9 mouse cellular contexts compared by ENCODE assay signal in genomic region chr1:180889172-180889571, GRCm38 (mm10). TPM values are rescaled to one million over a fixed set of nuclear protein-coding genes. Genes with fewer than 3 reads are reported as not detected.
DNase-seq lines count a peak whose midpoint lies in the region; ATAC-seq and TF ChIP-seq lines count a peak whose summit lies in the region.
"Had no signal": no experiment of that assay in that cellular context is flagged by ENCODE, and none has a peak within 500 bp of the region (broad histone marks: within the 10 kb centered on the region; RNA-seq: fewer than 3 reads in every experiment).

No protein-coding gene starts in this region.

- no peak for TF ChIP-seq POLR2A in testis, adult 2 months (IDR thresholded peaks at IDR 0.05; ENCODE audit: control insufficient read depth, low read depth, low read length)

- H3K36me3 ChIP-seq in heart, postnatal 0 days (replicated peaks; ENCODE audit: control insufficient read depth, insufficient read depth, low read length), result no peaks in the 10 kb centered on the region
- H3K36me3 ChIP-seq in testis, adult 2 months (ENCODE audit: control insufficient read depth, insufficient read depth, low read length), result no peaks in the 10 kb centered on the region
- H3K36me3 ChIP-seq in intestine, postnatal 0 days (ENCODE audit: control insufficient read depth, insufficient read depth), result no peaks in the 10 kb centered on the region

- intact Hi-C loops in heart, postnatal 36 days (cut with DNase I), result no loop called here

- H3K9ac ChIP-seq in heart, postnatal 0 days (replicated peaks; ENCODE audit: low read depth, low read length), result no peak overlapping the region
- H3K9ac ChIP-seq in intestine, postnatal 0 days (ENCODE audit: low read depth, low read length), result no peak overlapping the region
- H3K9ac ChIP-seq: liver, embryonic 14.5 days had no signal

- peak; percentile 2; the same call in 1 of the 2 replicates for ATAC-seq in heart, postnatal 0 days (ENCODE audit: insufficient read depth, low read depth)
- 0 out of 2 replicates have a peak, but pooled peaks have one; percentile 7 for ATAC-seq in intestine, postnatal 0 days

- no peaks in the 10 kb centered on the region for H3K9me3 ChIP-seq in heart, postnatal 0 days (replicated peaks; ENCODE audit: control insufficient read depth, low read length)
- H3K9me3 ChIP-seq in intestine, postnatal 0 days (ENCODE audit: control insufficient read depth), result no peaks in the 10 kb centered on the region

- H3K4me1 ChIP-seq in heart, postnatal 0 days (ENCODE audit: control insufficient read depth, insufficient read depth), result peaks cover 11% of the 10 kb centered on the region; the same call in 1 of the 2 replicates
- H3K4me1 ChIP-seq in testis, adult 2 months (ENCODE audit: control insufficient read depth, insufficient read depth, low read length), result peaks cover 10% of the 10 kb centered on the region
- H3K4me1 ChIP-seq in intestine, postnatal 0 days (replicated peaks; ENCODE audit: control insufficient read depth, insufficient read depth, low read length), result 0 out of 2 replicates have a peak, but pooled peaks cover 4% of the 10 kb centered on the region

- TF ChIP-seq CTCF in heart, postnatal 0 days (IDR thresholded peaks at IDR 0.05; ENCODE audit: low read depth), result no peak
- TF ChIP-seq CTCF in testis, adult 2 months (IDR thresholded peaks at IDR 0.05; ENCODE audit: control insufficient read depth, insufficient read depth, insufficient replicate concordance, low read depth, low read length), result no peak
- TF ChIP-seq CTCF in intestine, postnatal 0 days (IDR thresholded peaks at IDR 0.05; ENCODE audit: low read depth), result no peak

- no peak for DNase-seq in heart, postnatal 0 days (ENCODE audit: low spot score)
- no peak for DNase-seq in heart, postnatal 36 days
- no peak for DNase-seq in testis, postnatal 14 days (ENCODE audit: low spot score)
- no peak for DNase-seq in yolk sac, embryonic 10.5 days (ENCODE audit: low spot score)
- DNase-seq in adrenal gland, adult (ENCODE audit: inconsistent age in 2 of 2, low spot score in 1 of 2), result no peak

- no peak overlapping the region for H3K4me3 ChIP-seq in heart, postnatal 0 days (ENCODE audit: low read depth, low read length)
- H3K4me3 ChIP-seq in testis, adult 2 months (ENCODE audit: control insufficient read depth, low read depth, low read length), result peak overlapping the region; percentile 64
- no peak overlapping the region for H3K4me3 ChIP-seq in intestine, postnatal 0 days (ENCODE audit: low read depth, low read length)

- H3K27ac ChIP-seq in heart, postnatal 0 days (ENCODE audit: low read depth), result peak overlapping the region; percentile 16; the same call in 1 of the 2 replicates
- peak overlapping the region; percentile 34; the same call in 1 of the 2 replicates for H3K27ac ChIP-seq in testis, adult 2 months (ENCODE audit: control insufficient read depth, insufficient read depth, low read depth, low read length)
- H3K27ac ChIP-seq in intestine, postnatal 0 days (ENCODE audit: low read depth, low read length), result no peak overlapping the region
- H3K27ac ChIP-seq: liver, embryonic 14.5 days had no signal

- no peak for TF ChIP-seq EP300 in heart, postnatal 0 days (IDR thresholded peaks at IDR 0.05; ENCODE audit: low read depth)

- H3K27me3 ChIP-seq in heart, postnatal 0 days (ENCODE audit: control insufficient read depth, insufficient read depth, low read length), result peaks cover 25% of the 10 kb centered on the region
- H3K27me3 ChIP-seq in testis, adult 2 months (ENCODE audit: control insufficient read depth, insufficient read depth, low read length), result no peaks in the 10 kb centered on the region
- H3K27me3 ChIP-seq in intestine, postnatal 0 days (replicated peaks; ENCODE audit: control insufficient read depth, insufficient read depth, low read length), result peaks cover 4% of the 10 kb centered on the region; the same call in 1 of the 2 replicates

- H3K4me2 ChIP-seq in heart, postnatal 0 days (ENCODE audit: low read depth, low read length), result peak overlapping the region; percentile 43
- peak overlapping the region; percentile 49; the same call in 1 of the 2 replicates for H3K4me2 ChIP-seq in intestine, postnatal 0 days (replicated peaks; ENCODE audit: low read depth)

- 60% methylated on average over 7 of the region's 7 CpGs for WGBS in heart, postnatal 0 days
- WGBS in intestine, postnatal 0 days, result 65% methylated on average over 7 of the region's 7 CpGs

RNA-seq across cellular contexts. Expression of gene Lefty2, which starts 3.7 kb away (rescaled TPM):
- not detected in 2 replicates for total RNA-seq in heart, postnatal 0 days (2014; rRNA removed; ENCODE audit: low replicate concordance)
- polyA plus RNA-seq in heart, postnatal 0 days (2015; fragmentation: Nextera tagmentation; extraction: Ambion mirVana), result 0.05 and 0.07 TPM in 2 replicates
- total RNA-seq in heart, postnatal 36 days (2021), result not detected
- 0.17 and 0.18 TPM in 2 replicates for polyA plus RNA-seq in testis, adult 2 months (2012; rRNA removed)
- not detected in 2 replicates for polyA plus RNA-seq in intestine, postnatal 0 days (2015; fragmentation: Nextera tagmentation; extraction: Ambion mirVana)
- total RNA-seq: gastrocnemius, postnatal 10 days had no signal
- polyA plus RNA-seq: liver, embryonic 14.5 days had no signal

RNA-seq across cellular contexts. Expression of gene Pycr2, which starts 14.9 kb away (rescaled TPM):
- total RNA-seq in heart, postnatal 0 days (2014; rRNA removed; ENCODE audit: low replicate concordance), result 33.0 and 36.4 TPM in 2 replicates
- 34.1 and 35.5 TPM in 2 replicates for polyA plus RNA-seq in heart, postnatal 0 days (2015; fragmentation: Nextera tagmentation; extraction: Ambion mirVana)
- 10 to 100 TPM; 12.5 to 15.6 TPM for total RNA-seq in heart, postnatal 36 days (2021)
- polyA plus RNA-seq in testis, adult 2 months (2012; rRNA removed), result 8.6 and 9.7 TPM in 2 replicates
- polyA plus RNA-seq in intestine, postnatal 0 days (2015; fragmentation: Nextera tagmentation; extraction: Ambion mirVana), result 24.5 and 26.3 TPM in 2 replicates

RNA-seq across cellular contexts. Expression of gene Sde2, which starts 38.2 kb away (rescaled TPM):
- total RNA-seq in heart, postnatal 0 days (2014; rRNA removed; ENCODE audit: low replicate concordance), result 9.8 and 16.9 TPM in 2 replicates
- 14.4 and 15.8 TPM in 2 replicates for polyA plus RNA-seq in heart, postnatal 0 days (2015; fragmentation: Nextera tagmentation; extraction: Ambion mirVana)
- total RNA-seq in heart, postnatal 36 days (2021), result 10 to 100 TPM; 10.3 to 14.2 TPM
- 9.1 and 11.1 TPM in 2 replicates for polyA plus RNA-seq in testis, adult 2 months (2012; rRNA removed)
- 13.3 and 16.7 TPM in 2 replicates for polyA plus RNA-seq in intestine, postnatal 0 days (2015; fragmentation: Nextera tagmentation; extraction: Ambion mirVana)

RNA-seq across cellular contexts. Expression of gene Lefty1, which starts 45.6 kb away (rescaled TPM):
- total RNA-seq in heart, postnatal 0 days (2014; rRNA removed; ENCODE audit: low replicate concordance), result 1.2 and 1.3 TPM in 2 replicates
- polyA plus RNA-seq in heart, postnatal 0 days (2015; fragmentation: Nextera tagmentation; extraction: Ambion mirVana), result 1.6 and 1.7 TPM in 2 replicates
- 1 to 10 TPM in 1 of 2 experiments, under 1 TPM in 1; 0.95 to 1.0 TPM for total RNA-seq in heart, postnatal 36 days (2021)
- polyA plus RNA-seq in testis, adult 2 months (2012; rRNA removed), result 1.5 and 2.0 TPM in 2 replicates
- 0.90 and 1.3 TPM in 2 replicates for polyA plus RNA-seq in intestine, postnatal 0 days (2015; fragmentation: Nextera tagmentation; extraction: Ambion mirVana)

RNA-seq across cellular contexts. Expression of gene Tmem63a, which starts 53.0 kb away (rescaled TPM):
- 17.2 and 30.5 TPM in 2 replicates for total RNA-seq in heart, postnatal 0 days (2014; rRNA removed; ENCODE audit: low replicate concordance)
- polyA plus RNA-seq in heart, postnatal 0 days (2015; fragmentation: Nextera tagmentation; extraction: Ambion mirVana), result 8.5 and 9.6 TPM in 2 replicates
- 10 to 100 TPM; 13.8 to 13.9 TPM for total RNA-seq in heart, postnatal 36 days (2021)
- 3.6 and 3.7 TPM in 2 replicates for polyA plus RNA-seq in testis, adult 2 months (2012; rRNA removed)
- 9.5 and 10.2 TPM in 2 replicates for polyA plus RNA-seq in intestine, postnatal 0 days (2015; fragmentation: Nextera tagmentation; extraction: Ambion mirVana)
